Mouse (Mus musculus) brain, embryonic 14.5 days (tissue): Measurements from ENCODE around the gene Krt10.

ENCODE experiments used
- CTCF ChIP-seq: fragments of 200-500 bp; IDR thresholded peaks from 2 replicates; pipeline ENCODE4 v1.5.1; 2012; ENCODE audit warnings: inconsistent platforms, mild to moderate bottlenecking, moderate library complexity, borderline replicate concordance; ENCODE audit not compliant: insufficient read depth, insufficient read length; ENCODE audit errors: extremely low read depth
- POLR2A ChIP-seq: fragments of 200-500 bp; IDR thresholded peaks from 2 replicates; pipeline ENCODE4 v1.6.1; 2012; ENCODE audit warnings: mild to moderate bottlenecking, inconsistent platforms, borderline replicate concordance; ENCODE audit not compliant: poor library complexity, insufficient read depth, insufficient read length, severe bottlenecking; ENCODE audit errors: extremely low read depth

DNA sequence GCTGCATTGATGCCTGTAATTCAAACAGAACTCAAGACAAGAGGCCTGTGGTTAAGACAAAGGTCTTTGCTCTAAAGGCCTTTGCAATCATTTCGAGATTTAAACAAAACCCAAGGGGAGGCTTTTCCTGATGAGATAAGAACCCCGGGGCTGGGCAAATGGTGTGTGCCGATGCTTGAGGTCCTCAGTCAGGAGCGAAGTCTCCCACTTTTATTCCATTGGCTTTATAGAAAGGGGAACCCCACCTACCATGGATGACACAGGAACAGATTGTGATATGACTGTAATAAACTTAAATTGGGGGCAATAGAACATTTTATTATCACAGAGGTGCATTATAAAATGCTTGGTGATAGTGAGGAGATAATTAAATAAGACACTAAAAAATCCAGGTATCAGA is 47.5 kb upstream of the Krt10 start:
- TF ChIP-seq CTCF: no peak
- TF ChIP-seq POLR2A: no peak
